Comparison of ENCODE assay signal across 12 mouse cellular contexts in the genomic region with DNA sequence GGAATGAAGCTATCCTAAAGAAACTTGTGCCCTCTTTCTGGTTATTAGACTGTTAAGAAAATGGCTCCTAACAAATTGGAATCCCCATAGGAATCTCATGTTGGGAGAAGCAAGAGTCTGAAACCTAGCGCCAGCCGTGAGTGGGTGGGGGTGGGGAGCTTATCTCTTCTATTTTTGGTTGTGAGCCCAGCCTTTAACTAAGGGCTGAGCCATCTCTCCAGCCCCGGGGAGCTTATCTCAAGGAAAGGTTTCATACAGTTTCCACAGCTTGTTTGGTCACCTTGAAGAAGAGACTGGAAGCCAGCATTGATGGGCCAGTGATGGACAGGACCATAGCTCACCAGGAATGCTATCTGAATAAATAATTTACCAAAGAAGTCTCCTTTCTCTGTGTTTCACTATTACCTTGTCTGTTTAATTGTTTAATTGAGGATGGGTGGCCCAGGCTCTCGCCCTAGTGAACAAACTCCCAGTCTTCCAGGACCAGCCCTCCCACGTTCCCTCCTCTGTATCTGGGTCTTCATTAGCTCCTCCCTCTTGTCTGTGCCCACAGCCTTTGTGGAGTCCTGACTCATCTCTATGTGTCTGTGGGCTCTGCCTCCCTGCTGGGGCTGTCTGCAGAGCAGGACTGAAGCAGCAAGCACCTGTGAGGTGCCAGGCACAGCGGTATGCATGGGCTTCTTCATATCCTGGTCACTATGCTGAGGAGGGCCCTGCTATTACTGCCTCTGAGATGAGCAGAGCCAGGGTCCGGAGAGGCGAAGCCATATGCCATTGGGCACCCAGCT.
A peak's percentile ranks its signal among the peaks of the same experiment; 100 is the strongest.
DNase-seq lines count a peak whose midpoint lies in the region; ATAC-seq and TF ChIP-seq lines count a peak whose summit lies in the region.
"Had no signal": no experiment of that assay in that cellular context is flagged by ENCODE, and none has a peak within 500 bp of the region (broad histone marks: within the 10 kb centered on the region; RNA-seq: fewer than 3 reads in every experiment).

No protein-coding gene starts in this region.

- no peaks in the 10 kb centered on the region for H3K27me3 ChIP-seq in heart, embryonic 14.5 days (ENCODE audit: control insufficient read depth, insufficient read depth, low read length)
- H3K27me3 ChIP-seq in liver, embryonic 13.5 days = no peaks in the 10 kb centered on the region
- H3K27me3 ChIP-seq: hindbrain, embryonic 13.5 days; neural tube, embryonic 15.5 days had no signal

- ATAC-seq in heart, embryonic 14.5 days (ENCODE audit: insufficient number of reproducible peaks, insufficient read depth, low FRiP score, low read depth) = no peak
- ATAC-seq in liver, embryonic 13.5 days (ENCODE audit: low read depth) = no peak
- ATAC-seq: midbrain, embryonic 16.5 days had no signal

- TF ChIP-seq CTCF in layer of hippocampus, adult 2 months (conservative IDR thresholded peaks at IDR 0.05) = no peak

- H3K4me2 ChIP-seq in heart, embryonic 14.5 days (ENCODE audit: low read length) = peak overlapping the region; percentile 35
- H3K4me2 ChIP-seq in liver, embryonic 13.5 days = 0 out of 2 replicates have a peak overlapping the region, but pooled peaks have one; percentile 5
- H3K4me2 ChIP-seq: hindbrain, embryonic 13.5 days; neural tube, embryonic 15.5 days had no signal

- no peaks in the 10 kb centered on the region for H3K36me3 ChIP-seq in heart, embryonic 14.5 days (ENCODE audit: control insufficient read depth, insufficient read depth, low read length)
- H3K36me3 ChIP-seq in liver, embryonic 13.5 days = no peaks in the 10 kb centered on the region

- peaks cover 51 to 56% of the 10 kb centered on the region in 2 experiments for H3K4me1 ChIP-seq in heart, embryonic 14.5 days (ENCODE audit: control insufficient read depth in 2 of 2, insufficient read depth in 2 of 2, low read length in 2 of 2)
- peaks cover 25% of the 10 kb centered on the region for H3K4me1 ChIP-seq in brown adipose tissue, adult 24 weeks (ENCODE audit: control insufficient read depth, insufficient read depth, insufficient read length, low read length)
- peaks cover 35% of the 10 kb centered on the region for H3K4me1 ChIP-seq in liver, embryonic 13.5 days (replicated peaks)

- 42% methylated on average over 8 of the region's 8 CpGs for WGBS in heart, embryonic 14.5 days
- 42% methylated on average over 8 of the region's 8 CpGs for WGBS in liver, embryonic 13.5 days (ENCODE audit: insufficient replicate concordance)

- peak overlapping the region; percentile 85 to 89 for H3K27ac ChIP-seq in heart, embryonic 14.5 days (replicated peaks in 1 of 2; ENCODE audit: control insufficient read depth in 1 of 2, insufficient read depth in 1 of 2, low read depth in 2 of 2, low read length in 2 of 2)
- peak overlapping the region; percentile 90 for H3K27ac ChIP-seq in layer of hippocampus, adult 2 months
- 0 out of 2 replicates have a peak overlapping the region, but pooled peaks have one; percentile 22 for H3K27ac ChIP-seq in brown adipose tissue, adult 24 weeks (replicated peaks; ENCODE audit: low read depth, low read length)
- no peak overlapping the region for H3K27ac ChIP-seq in liver, embryonic 13.5 days
- H3K27ac ChIP-seq: hindbrain, embryonic 13.5 days; neural tube, embryonic 15.5 days had no signal

- no peaks in the 10 kb centered on the region for H3K9me3 ChIP-seq in heart, embryonic 14.5 days (ENCODE audit: control insufficient read depth, low read length)
- 0 out of 2 replicates have a peak, but pooled peaks cover 4% of the 10 kb centered on the region for H3K9me3 ChIP-seq in liver, embryonic 13.5 days (replicated peaks)
- H3K9me3 ChIP-seq: hindbrain, embryonic 13.5 days; neural tube, embryonic 15.5 days had no signal

- H3K4me3 ChIP-seq in heart, embryonic 14.5 days (ENCODE audit: control insufficient read depth in 1 of 2, insufficient read depth in 1 of 2, low read depth in 1 of 2, low read length in 2 of 2) = no peak overlapping the region
- H3K4me3 ChIP-seq in layer of hippocampus, adult 2 months = no peak overlapping the region
- no peak overlapping the region for H3K4me3 ChIP-seq in brown adipose tissue, adult 24 weeks (ENCODE audit: insufficient read depth, low read depth, low read length)
- no peak overlapping the region for H3K4me3 ChIP-seq in liver, embryonic 13.5 days (replicated peaks)
- H3K4me3 ChIP-seq: erythroblast, embryonic 14.5 days; hindbrain, embryonic 13.5 days; neural tube, embryonic 15.5 days had no signal

- peak overlapping the region; percentile 51 for H3K9ac ChIP-seq in heart, embryonic 14.5 days (ENCODE audit: low read length)
- no peak overlapping the region for H3K9ac ChIP-seq in liver, embryonic 13.5 days
- H3K9ac ChIP-seq: hindbrain, embryonic 13.5 days; neural tube, embryonic 15.5 days had no signal

- DNase-seq in heart, adult 18-20 months = no peak
- no peak for DNase-seq in layer of hippocampus, adult 2 months (ENCODE audit: low spot score in 2 of 2)
- no peak for DNase-seq in layer of hippocampus, adult 8-10 months (ENCODE audit: low spot score in 2 of 2)
- DNase-seq in liver, embryonic 13.5 days = no peak
- no peak for DNase-seq in B cell, adult 2 months
- DNase-seq: thymus, postnatal 4 days had no signal
